Mouse (Mus musculus) neural tube, embryonic 10.5 days (tissue): ENCODE data around the gene Trim7.
"Not testable (repeated sequence)": the region's sequence is repeated elsewhere in the genome, so short reads cannot be mapped to it uniquely, and the experiment has no call there.

Source experiments
- DNase-seq: peaks from one replicate; pipeline ENCODE4 v3.0.0-alpha.2; 2017; ENCODE audit warnings: low spot score; ENCODE audit errors: extremely low spot score

Trim7 gene

GRCm38 (mm10) chr11:48846881-48847280, 20.9 kb downstream of the Trim7 start:
- DNase-seq: no peak

- no peak for DNase-seq
Measured at GRCm38 (mm10) chr11:48850240-48850639, 24.3 kb downstream of the Trim7 start.

- DNase-seq: no peak
Measured at GRCm38 (mm10) chr11:48851270-48851995, 25.5 kb downstream of the Trim7 start.

DNA sequence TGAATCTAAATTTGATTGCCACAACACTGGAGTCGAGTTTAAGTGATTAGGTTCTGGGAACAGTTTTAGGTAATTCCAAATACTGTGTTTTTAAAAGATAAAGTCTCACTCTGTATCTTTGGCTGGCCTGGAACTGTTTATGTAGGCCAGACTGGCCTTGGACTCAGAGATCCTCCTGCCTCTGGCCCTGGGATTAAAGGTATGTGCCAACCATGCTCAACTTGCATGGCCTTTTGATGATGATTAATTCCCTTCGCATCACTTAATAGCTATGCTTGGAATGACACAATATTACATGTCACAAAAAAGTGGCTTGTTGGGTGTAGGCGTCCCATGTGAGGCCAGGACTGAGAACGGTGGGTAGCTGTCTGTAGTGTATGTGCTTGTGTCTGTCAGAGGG, 26.2 kb downstream of the Trim7 start:
- no peak for DNase-seq

- DNase-seq: peak; percentile 62
Measured at GRCm38 (mm10) chr11:48852624-48853473, 26.9 kb downstream of the Trim7 start.

DNA sequence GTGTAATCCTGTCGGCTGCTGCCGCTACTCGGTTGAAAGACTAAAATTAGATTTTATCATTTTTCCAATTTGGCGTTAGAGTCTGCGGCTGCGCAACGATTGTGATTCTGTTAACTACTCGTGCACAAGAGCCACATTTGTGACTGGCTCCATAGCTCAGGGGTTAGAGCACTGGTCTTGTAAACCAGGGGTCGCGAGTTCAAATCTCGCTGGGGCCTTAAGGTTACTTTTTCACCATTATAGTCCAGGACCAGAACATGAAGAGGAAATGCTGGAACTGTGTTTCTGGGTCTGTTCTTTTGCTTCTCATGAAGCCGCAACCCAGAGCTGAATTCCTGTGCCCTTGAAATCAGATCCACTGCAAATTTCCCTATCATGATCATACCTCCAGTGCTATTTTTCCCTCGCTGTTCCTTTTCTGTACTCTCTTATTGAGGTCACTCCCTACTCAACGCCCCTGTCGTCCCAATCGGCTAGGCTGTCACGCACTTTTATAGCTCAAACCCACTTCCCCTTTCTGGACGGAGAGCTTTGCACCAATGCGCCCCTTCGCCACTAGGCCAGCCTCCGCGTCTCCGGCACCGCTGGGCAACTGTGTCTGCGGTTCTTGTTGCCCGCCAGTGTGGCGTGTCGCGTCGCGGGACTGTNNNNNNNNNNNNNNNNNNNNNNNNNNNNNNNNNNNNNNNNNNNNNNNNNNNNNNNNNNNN, 27.7 kb downstream of the Trim7 start:
- peak; percentile 89 for DNase-seq

DNA sequence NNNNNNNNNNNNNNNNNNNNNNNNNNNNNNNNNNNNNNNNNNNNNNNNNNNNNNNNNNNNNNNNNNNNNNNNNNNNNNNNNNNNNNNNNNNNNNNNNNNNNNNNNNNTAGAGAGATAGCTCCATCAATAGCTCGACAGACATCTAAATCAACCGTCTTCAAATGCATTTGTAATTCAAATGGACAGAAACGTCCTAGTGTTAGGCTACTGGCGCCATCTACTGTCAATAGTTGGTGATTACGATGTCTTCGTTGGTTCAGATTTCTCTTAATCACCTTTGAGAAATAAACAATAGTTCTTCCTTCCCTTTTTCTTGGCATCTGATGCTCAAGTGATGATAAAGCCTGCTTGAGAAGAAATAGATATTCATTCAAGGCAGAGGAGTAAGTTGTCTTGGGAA, 33.1 kb downstream of the Trim7 start:
- DNase-seq: no peak

- no peak for DNase-seq
Measured at GRCm38 (mm10) chr11:48862784-48863319, 36.9 kb downstream of the Trim7 start.

DNA sequence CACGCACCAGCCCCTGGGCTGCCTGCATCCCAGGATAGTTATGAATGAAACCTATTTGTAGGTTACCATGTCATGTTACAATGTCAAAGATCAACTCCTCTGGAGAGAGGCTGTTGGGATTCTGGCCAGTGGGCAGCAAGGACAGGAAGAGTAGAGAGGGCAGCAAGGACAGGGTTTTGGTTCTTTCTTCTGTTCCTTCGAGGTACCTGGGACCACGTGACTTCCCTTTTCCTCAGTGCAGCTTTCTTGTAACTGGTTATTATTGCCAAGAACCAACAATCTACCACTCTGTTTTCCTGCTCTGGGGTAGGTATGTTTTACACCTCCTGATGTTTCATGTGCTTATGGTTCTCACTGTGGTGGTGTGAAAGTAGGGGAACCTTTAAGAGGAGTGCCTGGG, 37.9 kb downstream of the Trim7 start:
- no peak for DNase-seq

DNA sequence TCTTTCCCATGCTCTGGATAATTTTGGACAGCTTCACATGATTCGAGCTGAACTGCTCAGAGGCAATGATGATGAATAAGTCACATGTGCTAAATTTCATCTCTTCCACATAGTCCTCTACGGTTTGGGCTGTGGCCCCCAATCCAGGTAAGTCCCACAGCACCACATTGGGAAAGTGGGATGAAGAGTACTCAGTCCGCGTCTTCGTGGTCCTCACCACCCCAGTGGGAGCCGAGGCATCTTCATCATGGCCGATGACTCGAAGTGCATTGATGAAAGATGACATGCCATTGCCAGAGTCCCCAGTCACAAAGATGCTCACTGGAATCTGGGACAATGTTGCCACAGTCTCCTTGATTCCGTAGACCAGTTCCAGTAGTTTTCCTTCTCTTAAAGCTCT, 40.5 kb downstream of the Trim7 start:
- DNase-seq: no peak

- no peak for DNase-seq
Measured at GRCm38 (mm10) chr11:48869380-48870110, 43.6 kb downstream of the Trim7 start.

GRCm38 (mm10) chr11:48870781-48871180, 44.8 kb downstream of the Trim7 start:
- DNase-seq: no peak

DNA sequence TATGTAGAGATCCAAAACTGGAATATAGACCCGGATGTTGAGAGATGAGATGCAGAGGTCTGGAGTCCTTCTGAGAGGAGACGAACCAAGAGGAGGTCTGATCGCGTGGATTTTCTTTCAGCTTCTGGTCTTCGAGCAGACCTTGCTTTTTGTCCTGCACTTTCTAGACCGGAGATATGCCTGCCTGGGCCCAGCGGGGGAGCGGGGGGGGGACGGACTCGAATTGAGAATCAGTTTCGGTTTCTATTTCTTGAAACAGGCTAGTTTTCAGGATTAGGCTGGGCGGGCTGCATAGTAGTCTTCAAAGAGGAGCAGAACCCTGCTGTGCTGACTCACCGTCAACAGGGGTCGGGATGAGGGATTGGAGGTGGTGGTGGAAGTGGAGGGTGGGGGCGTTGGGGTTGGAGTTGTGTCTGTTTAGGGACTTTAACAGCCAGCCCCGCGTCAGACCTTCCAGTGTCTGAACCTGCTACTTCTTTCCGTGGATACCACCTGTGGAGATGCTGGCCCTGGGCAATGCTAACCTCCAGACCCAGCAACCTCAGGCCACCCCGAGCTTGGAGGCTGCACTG, 45.3 kb downstream of the Trim7 start, which contains the start of gene Irgm1:
Irgm1 (minus strand) TSS at position 483 of the 572 bp plus-strand sequence.
- peak; percentile 56 for DNase-seq

GRCm38 (mm10) chr11:48871817-48872541, 46.0 kb downstream of the Trim7 start:
- DNase-seq: peak; percentile 30

GRCm38 (mm10) chr11:48872695-48873300, 46.9 kb downstream of the Trim7 start:
- no peak for DNase-seq

DNA sequence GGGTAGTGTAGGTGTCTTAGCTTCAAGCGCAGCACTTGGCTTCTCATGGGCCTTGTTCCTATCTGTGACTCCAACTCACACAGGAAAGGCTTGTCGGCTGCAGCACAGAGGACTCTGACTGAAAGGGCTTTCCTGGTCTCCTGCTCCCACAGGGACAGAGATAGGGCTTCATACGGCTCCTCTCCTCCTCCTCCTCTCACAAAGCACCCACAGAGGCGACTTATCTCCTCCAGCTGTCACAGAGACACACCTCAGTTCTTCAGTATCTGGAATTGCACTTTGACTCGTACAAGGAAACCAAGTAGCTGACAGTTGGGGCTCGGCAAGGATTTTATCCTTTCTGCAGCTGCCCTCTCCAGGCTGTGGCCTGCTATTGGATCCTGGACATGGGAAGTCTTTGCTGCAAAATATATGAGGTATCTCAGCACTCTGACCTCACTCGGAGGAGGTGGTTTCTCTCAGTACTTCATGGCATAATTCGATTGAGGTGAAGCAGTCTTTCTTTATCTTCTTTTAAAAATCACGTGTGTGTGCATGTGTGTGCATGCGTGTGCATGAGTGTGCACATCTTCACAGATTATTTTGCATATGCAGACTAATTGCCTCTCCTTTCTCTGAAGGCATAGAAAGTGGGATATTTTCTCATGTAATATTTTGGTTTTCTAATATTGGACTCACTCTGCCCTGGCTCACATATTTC, 47.8 kb downstream of the Trim7 start:
- no peak for DNase-seq

GRCm38 (mm10) chr11:48874465-48874864, 48.5 kb downstream of the Trim7 start:
- DNase-seq: peak; percentile 40

DNA sequence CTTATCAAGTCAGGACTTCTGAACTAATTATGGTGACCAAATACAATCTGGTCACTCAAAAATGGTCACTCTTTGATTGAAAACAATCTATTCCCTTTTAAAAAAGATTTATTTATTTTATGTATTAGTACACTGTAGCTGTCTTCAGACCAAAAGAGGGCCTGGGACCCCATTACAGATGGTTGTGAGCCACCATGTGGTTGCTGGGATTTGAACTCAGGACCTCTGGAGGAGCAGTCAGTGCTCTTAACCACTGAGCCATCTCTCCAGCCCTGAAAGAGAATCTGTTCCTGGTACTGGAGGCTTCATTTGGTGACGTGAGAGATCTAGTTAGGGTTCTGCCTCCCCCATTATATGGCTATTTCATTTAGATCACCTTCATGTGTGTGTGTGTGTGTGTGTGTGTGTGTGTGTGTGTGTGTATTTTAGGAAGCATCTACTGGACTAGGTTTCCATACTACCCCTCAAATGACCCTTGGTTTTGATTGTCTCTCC, 49.5 kb downstream of the Trim7 start:
- DNase-seq: not testable (repeated sequence)

GRCm38 (mm10) chr11:48876680-48877079, 50.7 kb downstream of the Trim7 start:
- no peak for DNase-seq
